Mouse (Mus musculus) C2C12 (cell line): ENCODE data around the gene Cst8. TPM values are rescaled to one million over a fixed set of nuclear protein-coding genes. Genes with fewer than 3 reads are reported as not detected.

Source experiments
- H3K27me3 ChIP-seq: one replicate; pipeline ENCODE4 v1.6.1; 2011; ENCODE audit not compliant: control insufficient read depth, insufficient read depth, insufficient read length
- H3K36me3 ChIP-seq: one replicate; pipeline ENCODE4 v1.6.1; 2011; ENCODE audit not compliant: control insufficient read depth, insufficient read depth
- H3K4me3 ChIP-seq: one replicate; pipeline ENCODE4 v1.5.1; 2011; ENCODE audit warnings: mild to moderate bottlenecking, control low read depth; ENCODE audit not compliant: poor library complexity, insufficient read depth, severe bottlenecking
- H3K79me2 ChIP-seq: one replicate; pipeline ENCODE4 v1.6.1; 2011; ENCODE audit not compliant: control insufficient read depth, insufficient read depth
- H3K79me3 ChIP-seq: one replicate; pipeline ENCODE4 v1.6.1; 2011; ENCODE audit warnings: low read depth, control low read depth
- H3ac ChIP-seq: one replicate; pipeline ENCODE3; 2011; ENCODE audit warnings: low read depth; ENCODE audit not compliant: control insufficient read depth, insufficient read length
- CEBPB ChIP-seq: IDR thresholded peaks from one replicate; pipeline ENCODE4 v1.6.1; 2011; ENCODE audit warnings: low read depth, mild to moderate bottlenecking, control low read depth, moderate library complexity
- CTCF ChIP-seq: IDR thresholded peaks from one replicate; pipeline ENCODE4 v1.5.1; 2011; ENCODE audit not compliant: control insufficient read depth, insufficient read depth, insufficient read length
- FOSL1 ChIP-seq: IDR thresholded peaks from one replicate; pipeline ENCODE4 v1.8.0; 2011; ENCODE audit warnings: mild to moderate bottlenecking, low read length; ENCODE audit not compliant: poor library complexity, insufficient read depth, severe bottlenecking
- MAX ChIP-seq: IDR thresholded peaks from one replicate; pipeline ENCODE4 v1.6.1; 2011; ENCODE audit warnings: mild to moderate bottlenecking, control low read depth
- MYOD1 ChIP-seq: IDR thresholded peaks from one replicate; pipeline ENCODE4 v1.6.1; 2011; ENCODE audit warnings: low read depth; ENCODE audit not compliant: control insufficient read depth, insufficient read length
- MYOG ChIP-seq: IDR thresholded peaks from one replicate; pipeline ENCODE4 v1.6.1; 2011; ENCODE audit not compliant: control insufficient read depth, insufficient read length; ENCODE audit errors: extremely low read depth
- USF1 ChIP-seq: IDR thresholded peaks from one replicate; pipeline ENCODE4 v1.6.1; 2011; ENCODE audit warnings: low read depth, mild to moderate bottlenecking, control low read depth, moderate library complexity
- polyA plus RNA-seq: library from polyadenylated mRNA; unstranded; fragments of >200 nt; fragmentation: generic; extraction: Trizol; gene quantifications from one replicate; pipeline ENCODE4 v1.2.1, GENCODE M21; 2012; ENCODE audit warnings: missing spikeins

The Cst8 gene
- polyA plus RNA-seq, 1 experiment = not detected

DNA sequence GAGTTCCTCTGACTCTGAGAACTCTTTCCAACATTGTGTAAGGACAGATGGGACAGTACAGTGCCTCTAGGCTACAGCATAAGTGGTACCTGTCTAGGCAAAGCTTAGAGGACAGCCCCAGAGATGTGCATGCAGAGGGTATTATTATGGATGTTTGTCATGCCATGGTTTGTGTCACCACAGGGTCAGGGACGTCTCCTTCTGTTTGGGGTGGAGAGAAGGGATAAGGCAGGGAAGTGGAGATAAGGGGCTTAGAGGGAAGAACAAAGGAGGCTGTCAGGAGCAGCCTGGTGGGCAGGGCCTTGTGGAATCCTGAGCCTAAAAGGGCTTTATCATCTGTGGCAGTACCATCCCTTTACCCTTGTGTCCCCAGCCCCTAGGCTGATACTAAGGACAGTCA, 16.9 kb upstream of the Cst8 start, which contains the start of gene 8030411F24Rik:
Gene 8030411F24Rik (plus strand): TSS at position 301 of the 400 bp plus-strand sequence.
- no peak for TF ChIP-seq MAX
- no peak for TF ChIP-seq CEBPB
- no peak for TF ChIP-seq FOSL1
- no peak for TF ChIP-seq CTCF
- TF ChIP-seq MYOG = no peak
- TF ChIP-seq MYOD1 = no peak
- no peak for TF ChIP-seq USF1
- Histone ChIP-seq H3K36me3 (no peaks in the 10 kb centered on the region), H3ac (no peak within 1 kb of the TSS), H3K4me3 (no peak within 1 kb of the TSS), H3K27me3 (no peaks in the 10 kb centered on the region), H3K79me3 (no peaks in the 10 kb centered on the region), H3K79me2 (no peaks in the 10 kb centered on the region)

DNA sequence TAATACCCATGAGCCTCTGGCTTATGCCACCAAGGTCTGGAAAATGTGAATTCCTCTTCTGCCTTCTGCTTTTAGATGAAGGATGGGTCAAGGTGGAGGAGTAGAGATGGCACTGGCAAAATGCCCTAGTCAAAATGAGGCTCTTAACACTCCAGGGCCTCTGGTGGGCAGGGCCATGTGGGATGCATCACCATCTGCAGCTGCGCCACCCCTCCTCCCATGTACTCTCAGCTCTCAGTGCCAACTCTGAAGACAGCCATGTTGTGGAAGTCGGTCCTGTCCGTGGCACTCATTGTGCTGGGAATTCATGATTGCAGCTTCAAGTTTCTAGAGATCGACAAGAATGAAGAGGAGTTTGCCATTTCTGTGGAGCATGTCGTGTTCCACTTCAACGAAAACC, 9.4 kb upstream of the Cst8 start, which contains the start of gene Cst12:
Gene Cst12 (plus strand): TSS at position 220 of the 400 bp plus-strand sequence.
- no peaks in the 10 kb centered on the region for H3K27me3 ChIP-seq
- no peaks in the 10 kb centered on the region for H3K79me2 ChIP-seq
- H3ac ChIP-seq = no peak within 1 kb of the TSS
- H3K36me3 ChIP-seq = no peaks in the 10 kb centered on the region
- no peaks in the 10 kb centered on the region for H3K79me3 ChIP-seq
- TF ChIP-seq CTCF = no peak
- H3K4me3 ChIP-seq = no peak within 1 kb of the TSS

DNA sequence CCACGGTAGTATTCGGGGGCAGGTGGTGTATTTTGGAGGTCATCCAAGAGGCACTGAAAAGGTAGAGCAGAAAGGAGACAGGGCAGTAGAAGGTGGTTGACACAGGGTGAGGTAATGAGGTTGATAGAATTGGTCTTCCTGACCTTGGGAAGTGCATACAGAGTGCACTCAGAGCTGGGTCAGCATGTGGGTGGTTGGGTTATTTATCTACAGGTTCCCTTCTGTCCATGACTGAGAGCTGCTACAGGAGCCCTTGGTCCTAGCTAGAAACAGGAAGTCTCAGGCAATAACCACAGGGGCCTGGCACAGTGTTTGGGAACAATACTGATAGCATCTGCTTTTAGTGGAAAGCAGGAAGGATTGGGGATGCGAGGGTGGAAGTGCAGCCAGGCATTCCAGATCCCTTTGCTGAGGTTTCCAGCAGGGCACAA, 2.9 kb downstream of the Cst8 start:
- Histone ChIP-seq H3K36me3 (no peaks in the 10 kb centered on the region), H3K4me3 (no peak overlapping the region), H3K79me2 (no peaks in the 10 kb centered on the region), H3K79me3 (no peaks in the 10 kb centered on the region), H3K27me3 (no peaks in the 10 kb centered on the region), H3ac (no peak overlapping the region)
- TF ChIP-seq CEBPB (no peak), MYOG (no peak), USF1 (no peak), FOSL1 (no peak), CTCF (no peak), MYOD1 (no peak)

DNA sequence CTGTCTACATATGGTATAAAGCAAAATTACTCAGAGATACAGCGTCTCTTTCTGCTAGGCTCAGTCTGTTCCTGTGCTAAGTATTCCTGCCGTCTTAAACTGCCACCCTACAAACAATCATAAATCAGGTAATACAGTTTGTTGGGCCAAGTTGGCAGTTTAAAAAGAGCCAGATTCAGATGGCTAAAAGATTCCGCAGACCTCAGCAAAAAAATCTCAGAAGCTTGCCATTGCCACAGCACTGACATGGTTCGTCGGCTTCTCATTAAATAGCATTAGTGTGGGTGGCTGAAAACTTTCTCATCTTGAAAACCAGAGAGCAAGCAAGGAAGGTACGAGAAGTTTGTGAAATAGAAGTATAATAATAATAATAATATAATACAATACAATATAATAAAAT, 8.1 kb downstream of the Cst8 start:
- TF ChIP-seq USF1 = no peak
- no peak for TF ChIP-seq MYOD1
- no peak for TF ChIP-seq MAX
- TF ChIP-seq MYOG = no peak
- no peak for TF ChIP-seq FOSL1
- TF ChIP-seq CTCF = no peak
- no peak for TF ChIP-seq CEBPB

DNA sequence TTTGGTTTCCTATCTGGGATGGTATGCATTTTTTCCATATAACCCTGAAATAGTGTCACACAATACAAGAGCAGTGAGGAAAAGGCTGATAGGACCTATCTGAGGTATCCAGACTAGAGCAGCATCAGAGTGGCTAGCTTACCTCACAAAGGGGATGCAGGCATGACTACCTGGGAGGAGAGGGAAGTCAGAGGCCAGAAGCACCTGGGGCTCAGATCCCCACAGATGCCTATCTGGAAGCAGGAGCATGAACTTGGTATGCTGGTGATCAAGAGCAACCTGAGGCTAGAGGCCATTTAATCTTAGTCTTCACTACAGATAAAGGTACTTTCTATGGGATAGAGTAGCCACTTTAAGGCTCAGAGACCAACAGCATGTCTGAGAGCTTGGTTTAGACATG, 21.3 kb downstream of the Cst8 start, which contains the start of gene Cst13:
Gene Cst13 (plus strand): TSS at position 173 of the 400 bp plus-strand sequence.
- Histone ChIP-seq H3K4me3 (no peak within 1 kb of the TSS), H3K27me3 (no peaks in the 10 kb centered on the region), H3ac (no peak within 1 kb of the TSS), H3K79me2 (no peaks in the 10 kb centered on the region), H3K79me3 (no peaks in the 10 kb centered on the region), H3K36me3 (no peaks in the 10 kb centered on the region)
- TF ChIP-seq MYOG (no peak), CTCF (no peak), MAX (no peak), CEBPB (no peak), MYOD1 (no peak), FOSL1 (no peak), USF1 (no peak)

More for the DNA sequence above, 8.1 kb downstream of the Cst8 start:
- Histone ChIP-seq H3K79me3 (no peaks in the 10 kb centered on the region), H3ac (no peak overlapping the region), H3K36me3 (no peaks in the 10 kb centered on the region), H3K79me2 (no peaks in the 10 kb centered on the region), H3K4me3 (no peak overlapping the region), H3K27me3 (no peaks in the 10 kb centered on the region)

DNA sequence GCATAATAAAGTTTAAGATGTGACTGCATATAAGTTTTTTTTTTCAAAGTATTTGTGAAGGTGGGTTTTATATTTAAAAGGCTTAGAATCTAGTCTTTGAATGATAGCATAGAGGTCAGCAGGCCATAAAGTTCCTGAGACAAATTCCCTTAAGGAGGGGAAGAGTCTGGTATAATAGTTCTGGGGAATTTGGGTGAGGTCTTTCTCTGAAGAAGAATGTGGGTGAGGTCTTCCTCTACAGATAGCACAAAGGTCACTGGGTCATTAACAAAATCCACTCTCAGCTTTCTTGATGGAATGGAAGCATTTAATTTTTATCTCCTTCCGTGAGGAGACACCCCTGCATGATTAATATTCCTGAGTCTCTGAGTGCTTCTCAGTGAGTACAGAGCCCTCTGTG, 27.4 kb downstream of the Cst8 start:
- Histone ChIP-seq H3K79me2 (no peaks in the 10 kb centered on the region), H3K27me3 (no peaks in the 10 kb centered on the region), H3K36me3 (no peaks in the 10 kb centered on the region), H3K4me3 (no peak overlapping the region), H3K79me3 (no peaks in the 10 kb centered on the region), H3ac (no peak overlapping the region)
- TF ChIP-seq FOSL1 (no peak), USF1 (no peak)
